In genomic region chr14:34823136-34823535, GRCm38 (mm10) we compare ENCODE assay signal across 8 mouse cellular contexts. TPM values are rescaled to one million over a fixed set of nuclear protein-coding genes. Genes with fewer than 3 reads are reported as not detected.
DNase-seq lines count a peak whose midpoint lies in the region; ATAC-seq and TF ChIP-seq lines count a peak whose summit lies in the region.

No protein-coding gene starts in this region.

- no peak overlapping the region for H3K9ac ChIP-seq in intestine, embryonic 16.5 days (ENCODE audit: low read depth, low read length)

- no peaks in the 10 kb centered on the region for H3K9me3 ChIP-seq in E14TG2a.4 (ENCODE audit: low read length)
- H3K9me3 ChIP-seq in forebrain, embryonic 10.5 days = no peaks in the 10 kb centered on the region
- no peaks in the 10 kb centered on the region for H3K9me3 ChIP-seq in intestine, embryonic 16.5 days (ENCODE audit: control insufficient read depth, low read length)

- 2% methylated on average over 17 of the region's 17 CpGs for WGBS in forebrain, embryonic 10.5 days
- WGBS in intestine, embryonic 16.5 days = 4% methylated on average over 17 of the region's 17 CpGs

- DNase-seq in adrenal gland, postnatal 14 days = peak; percentile 65
- DNase-seq in forebrain, embryonic 10.5 days (ENCODE audit: extremely low spot score, low spot score) = peak; percentile 68
- peak; percentile 79 to 83 for DNase-seq in left cerebral cortex, adult 2 months (ENCODE audit: extremely low spot score in 1 of 2, low spot score in 2 of 2)
- peak; percentile 72 for DNase-seq in neural tube, embryonic 10.5 days (ENCODE audit: extremely low spot score, low spot score)
- DNase-seq in thymus, postnatal 10 days (ENCODE audit: low spot score in 2 of 2) = no peak

- H3K36me3 ChIP-seq in E14TG2a.4 (ENCODE audit: insufficient read depth, low read length) = no peaks in the 10 kb centered on the region
- no peaks in the 10 kb centered on the region for H3K36me3 ChIP-seq in forebrain, embryonic 10.5 days (replicated peaks)
- H3K36me3 ChIP-seq in intestine, embryonic 16.5 days (ENCODE audit: control insufficient read depth, insufficient read depth, low read length) = no peaks in the 10 kb centered on the region

- ATAC-seq in intestine, embryonic 16.5 days = no peak
- no peak for ATAC-seq in CD4-positive, CD25-positive, alpha-beta regulatory T cell, adult 4 months

- peaks cover 37% of the 10 kb centered on the region for H3K4me1 ChIP-seq in E14TG2a.4 (replicated peaks; ENCODE audit: low read depth, low read length)
- peaks cover 45% of the 10 kb centered on the region for H3K4me1 ChIP-seq in forebrain, embryonic 10.5 days
- H3K4me1 ChIP-seq in intestine, embryonic 16.5 days (ENCODE audit: control insufficient read depth, insufficient read depth, low read length) = peaks cover 15% of the 10 kb centered on the region

- TF ChIP-seq CTCF in E14TG2a.4 (conservative IDR thresholded peaks at IDR 0.05; ENCODE audit: low read length) = peak; percentile 39
- peak; percentile 66 for TF ChIP-seq CTCF in left cerebral cortex, adult 2 months (IDR thresholded peaks at IDR 0.05)

- H3K4me3 ChIP-seq in E14TG2a.4 (replicated peaks; ENCODE audit: low read length) = peak overlapping the region; percentile 57
- H3K4me3 ChIP-seq in forebrain, embryonic 10.5 days = peak overlapping the region; percentile 43
- H3K4me3 ChIP-seq in intestine, embryonic 16.5 days (ENCODE audit: low read length) = peak overlapping the region; percentile 5
- peak overlapping the region; percentile 39 for H3K4me3 ChIP-seq in left cerebral cortex, adult 2 months

- H3K27ac ChIP-seq in forebrain, embryonic 10.5 days = no peak overlapping the region
- no peak overlapping the region for H3K27ac ChIP-seq in intestine, embryonic 16.5 days (ENCODE audit: low read length)
- H3K27ac ChIP-seq in left cerebral cortex, adult 2 months = no peak overlapping the region

- H3K4me2 ChIP-seq in intestine, embryonic 16.5 days (ENCODE audit: low read depth, low read length) = peak overlapping the region; percentile 39

- H3K27me3 ChIP-seq in E14TG2a.4 (ENCODE audit: insufficient read depth, low read length) = peaks cover 64% of the 10 kb centered on the region
- peaks cover 70% of the 10 kb centered on the region for H3K27me3 ChIP-seq in forebrain, embryonic 10.5 days (ENCODE audit: poor library complexity, severe bottlenecking)
- H3K27me3 ChIP-seq in intestine, embryonic 16.5 days (replicated peaks; ENCODE audit: control insufficient read depth, insufficient read depth, low read length) = peaks cover 60% of the 10 kb centered on the region

- intact Hi-C loops in left cerebral cortex, adult 2 months (cut with DNase I) = loop anchor here (5.0 to 10.0 kb wide), 3 partner anchors 64 to 512 kb away; no protein-coding TSS in a partner anchor

RNA-seq across cellular contexts. Expression of gene Grid1, which starts 3.2 kb away (rescaled TPM):
- 0.41 and 0.45 TPM in 2 replicates for total RNA-seq in adrenal gland, postnatal 14 days (2021)
- 0.06 and 0.24 TPM in 2 replicates for polyA plus RNA-seq in forebrain, embryonic 10.5 days (2016; fragmentation: Nextera tagmentation; extraction: Ambion mirVana)
- polyA plus RNA-seq in intestine, embryonic 16.5 days (2015; fragmentation: Nextera tagmentation; extraction: Ambion mirVana) = 0.15 and 0.16 TPM in 2 replicates
- total RNA-seq in left cerebral cortex, adult 2 months (2021) = 10 to 100 TPM; 47.7 to 48.6 TPM
- polyA plus RNA-seq in CD4-positive, CD25-positive, alpha-beta regulatory T cell, adult 4 months (2017; shearing (Covaris generic)) = not detected

Comparison
In these comparisons a context has a peak if more than half of its experiments do, and no peak if none do; other contexts are left out.
1. H3K4me3 ChIP-seq: peak in every context shown above with its lines; median percentile 57 in E14TG2a.4; 43 in forebrain, embryonic 10.5 days; 39 in left cerebral cortex, adult 2 months; 5 in intestine, embryonic 16.5 days.
2. DNase-seq: peak in adrenal gland, postnatal 14 days (single experiment), forebrain, embryonic 10.5 days (single experiment), left cerebral cortex, adult 2 months (2 of 2) and neural tube, embryonic 10.5 days (single experiment); none in thymus, postnatal 10 days (0 of 2).